Mouse (Mus musculus): ENCODE data around the gene Slc9a2.
"Not testable (repeated sequence)": the region's sequence is repeated elsewhere in the genome, so short reads cannot be mapped to it uniquely, and the experiment has no call there.

Gene Slc9a2

GRCm38 (mm10) chr1:40714950-40715349, 34.6 kb downstream of the Slc9a2 start:
- DNase-seq (ENCODE audit: low spot score) = no peak

- DNase-seq (ENCODE audit: low spot score) = no peak
These were observed 45.7 kb downstream of the Slc9a2 start for GRCm38 (mm10) chr1:40726051-40726450.

- no peak for DNase-seq (ENCODE audit: low spot score)
These were observed 47.0 kb downstream of the Slc9a2 start for GRCm38 (mm10) chr1:40727404-40727803.

GRCm38 (mm10) chr1:40728636-40729035, 48.3 kb downstream of the Slc9a2 start:
- no peak for DNase-seq (ENCODE audit: low spot score)

- no peak for DNase-seq (ENCODE audit: low spot score)
These were observed 57.3 kb downstream of the Slc9a2 start for GRCm38 (mm10) chr1:40737671-40738070.

GRCm38 (mm10) chr1:40738246-40738645, 57.9 kb downstream of the Slc9a2 start:
- DNase-seq (ENCODE audit: low spot score) = not testable (repeated sequence)

GRCm38 (mm10) chr1:40740739-40741138, 60.4 kb downstream of the Slc9a2 start:
- no peak for DNase-seq (ENCODE audit: low spot score)

GRCm38 (mm10) chr1:40746089-40746488, 65.7 kb downstream of the Slc9a2 start:
- no peak for DNase-seq (ENCODE audit: low spot score)

GRCm38 (mm10) chr1:40759751-40760445, 79.5 kb downstream of the Slc9a2 start:
- no peak for DNase-seq (ENCODE audit: low spot score)

- DNase-seq (ENCODE audit: low spot score) = no peak
These were observed 83.7 kb downstream of the Slc9a2 start for GRCm38 (mm10) chr1:40764042-40764441.

- no peak for DNase-seq (ENCODE audit: low spot score)
These were observed 84.4 kb downstream of the Slc9a2 start for GRCm38 (mm10) chr1:40764701-40765275.

GRCm38 (mm10) chr1:40765521-40765920, 85.1 kb downstream of the Slc9a2 start:
- no peak for DNase-seq (ENCODE audit: low spot score)

- no peak for DNase-seq (ENCODE audit: low spot score)
These were observed 87.2 kb downstream of the Slc9a2 start for GRCm38 (mm10) chr1:40767588-40767987.

GRCm38 (mm10) chr1:40768606-40769005, 88.2 kb downstream of the Slc9a2 start:
- DNase-seq (ENCODE audit: low spot score) = no peak

- no peak for DNase-seq (ENCODE audit: low spot score)
These were observed 89.0 kb downstream of the Slc9a2 start for GRCm38 (mm10) chr1:40769331-40769894.

GRCm38 (mm10) chr1:40771196-40771970, 91.0 kb downstream of the Slc9a2 start:
- DNase-seq (ENCODE audit: low spot score) = no peak

GRCm38 (mm10) chr1:40773234-40773633, 92.9 kb downstream of the Slc9a2 start:
- no peak for DNase-seq (ENCODE audit: low spot score)

- DNase-seq (ENCODE audit: low spot score) = no peak
These were observed 93.7 kb downstream of the Slc9a2 start for GRCm38 (mm10) chr1:40774040-40774439.

GRCm38 (mm10) chr1:40776102-40776501, 95.7 kb downstream of the Slc9a2 start:
- no peak for DNase-seq (ENCODE audit: low spot score)

GRCm38 (mm10) chr1:40776763-40777162, 96.4 kb downstream of the Slc9a2 start:
- DNase-seq (ENCODE audit: low spot score) = no peak

GRCm38 (mm10) chr1:40783450-40783849, 103.1 kb downstream of the Slc9a2 start:
- DNase-seq (ENCODE audit: low spot score) = no peak

- no peak for DNase-seq (ENCODE audit: low spot score)
These were observed 103.9 kb downstream of the Slc9a2 start for GRCm38 (mm10) chr1:40784306-40784705.
